Mouse (Mus musculus): ENCODE measurements around the gene Paf1. TPM values are rescaled to one million over a fixed set of nuclear protein-coding genes. Genes with fewer than 3 reads are reported as not detected.

The Paf1 gene
- 31.6 and 33.8 TPM in 2 replicates for polyA plus RNA-seq (2015; fragmentation: Nextera tagmentation; extraction: Ambion mirVana)

GRCm38 (mm10) chr7:28392429-28393271, at the start of gene Paf1, which contains the start of gene Med29:
Gene Paf1 (plus strand): TSS chr7:28392951.
Gene Med29 (minus strand): TSS chr7:28392708.

GRCm38 (mm10) chr7:28350155-28350883, 42.4 kb upstream of the Paf1 start, which contains the start of gene Rps16:
Gene Rps16 (plus strand): TSS chr7:28350652.

GRCm38 (mm10) chr7:28372251-28373108, 20.3 kb upstream of the Paf1 start, which contains the start of gene Plekhg2:
Gene Plekhg2 (minus strand): TSS chr7:28372599.

GRCm38 (mm10) chr7:28380237-28381016, 12.3 kb upstream of the Paf1 start, which contains the start of gene Zfp36:
Gene Zfp36 (minus strand): TSS chr7:28380253.

GRCm38 (mm10) chr7:28436932-28437570, 44.3 kb downstream of the Paf1 start, which contains the start of gene Gmfg:
Gene Gmfg (plus strand): TSS chr7:28437447.

Other genes with a start within 250 kb of the Paf1 start
- 115 and 124 TPM in 2 replicates for gene Fbl, start 223.2 kb upstream of the Paf1 start, polyA plus RNA-seq (2015; fragmentation: Nextera tagmentation; extraction: Ambion mirVana)
- gene Dyrk1b, start 213.5 kb upstream of the Paf1 start, polyA plus RNA-seq (2015; fragmentation: Nextera tagmentation; extraction: Ambion mirVana), result 4.2 and 4.5 TPM in 2 replicates
- gene Eid2, start 125.1 kb upstream of the Paf1 start, polyA plus RNA-seq (2015; fragmentation: Nextera tagmentation; extraction: Ambion mirVana), result 1.2 and 1.5 TPM in 2 replicates
- gene Eid2b, start 115.2 kb upstream of the Paf1 start, polyA plus RNA-seq (2015; fragmentation: Nextera tagmentation; extraction: Ambion mirVana), result 4.4 and 5.9 TPM in 2 replicates
- 0.15 TPM in 1 of 2 replicates, not detected in the other for gene Selenov, start 101.8 kb upstream of the Paf1 start, polyA plus RNA-seq (2015; fragmentation: Nextera tagmentation; extraction: Ambion mirVana)
- gene Dll3, start 90.7 kb upstream of the Paf1 start, polyA plus RNA-seq (2015; fragmentation: Nextera tagmentation; extraction: Ambion mirVana), result not detected in 2 replicates
- gene Timm50, start 80.9 kb upstream of the Paf1 start, polyA plus RNA-seq (2015; fragmentation: Nextera tagmentation; extraction: Ambion mirVana), result 85.5 and 94.2 TPM in 2 replicates
- gene Supt5, start 54.2 kb upstream of the Paf1 start, polyA plus RNA-seq (2015; fragmentation: Nextera tagmentation; extraction: Ambion mirVana), result 30.5 and 35.4 TPM in 2 replicates
- gene Rps16, start 42.3 kb upstream of the Paf1 start, polyA plus RNA-seq (2015; fragmentation: Nextera tagmentation; extraction: Ambion mirVana), result 1,177 and 1,190 TPM in 2 replicates
- 18.9 and 22.0 TPM in 2 replicates for gene Plekhg2, start 20.4 kb upstream of the Paf1 start, polyA plus RNA-seq (2015; fragmentation: Nextera tagmentation; extraction: Ambion mirVana)
- gene Zfp36, start 12.7 kb upstream of the Paf1 start, polyA plus RNA-seq (2015; fragmentation: Nextera tagmentation; extraction: Ambion mirVana), result 14.2 and 15.8 TPM in 2 replicates
- gene Med29, start 243 bp upstream of the Paf1 start, polyA plus RNA-seq (2015; fragmentation: Nextera tagmentation; extraction: Ambion mirVana), result 21.9 and 23.0 TPM in 2 replicates
- gene Gmfg, start 44.5 kb downstream of the Paf1 start, polyA plus RNA-seq (2015; fragmentation: Nextera tagmentation; extraction: Ambion mirVana), result 149 and 179 TPM in 2 replicates
- gene Lrfn1, start 59.0 kb downstream of the Paf1 start, polyA plus RNA-seq (2015; fragmentation: Nextera tagmentation; extraction: Ambion mirVana), result 0.42 and 0.49 TPM in 2 replicates
- not detected in 2 replicates for gene Ifnl2, start 117.5 kb downstream of the Paf1 start, polyA plus RNA-seq (2015; fragmentation: Nextera tagmentation; extraction: Ambion mirVana)
- gene Ifnl3, start 129.9 kb downstream of the Paf1 start, polyA plus RNA-seq (2015; fragmentation: Nextera tagmentation; extraction: Ambion mirVana), result not detected in 2 replicates
- 25.7 and 72.8 TPM in 2 replicates for gene Sycn, start 147.9 kb downstream of the Paf1 start, polyA plus RNA-seq (2015; fragmentation: Nextera tagmentation; extraction: Ambion mirVana)
- gene Nccrp1, start 154.3 kb downstream of the Paf1 start, polyA plus RNA-seq (2015; fragmentation: Nextera tagmentation; extraction: Ambion mirVana), result not detected in 2 replicates
- 6.6 and 8.0 TPM in 2 replicates for gene Samd4b, start 205.2 kb downstream of the Paf1 start, polyA plus RNA-seq (2015; fragmentation: Nextera tagmentation; extraction: Ambion mirVana)
- gene Pak4, start 205.2 kb downstream of the Paf1 start, polyA plus RNA-seq (2015; fragmentation: Nextera tagmentation; extraction: Ambion mirVana), result 8.8 and 9.8 TPM in 2 replicates
- not detected in 2 replicates for gene Acp7, start 238.4 kb downstream of the Paf1 start, polyA plus RNA-seq (2015; fragmentation: Nextera tagmentation; extraction: Ambion mirVana)